Mouse (Mus musculus) mature B cell (primary cell): ENCODE data around the gene Lin7c.

Source experiments
- in situ Hi-C: fragments of 300-500 bp; cut with MboI; formaldehyde crosslinking; loops from 2 replicates; pipeline ENCODE4 v1.14.3; 2019

The Lin7c gene

GRCm38 (mm10) chr2:109916782-109917495 lies 26.3 kb downstream of the Lin7c start:
- in situ Hi-C loops, result loop anchor here (25.0 kb wide), 1 partner anchor 295 kb away; no protein-coding TSS in a partner anchor

GRCm38 (mm10) chr2:109917496-109918413 lies 27.1 kb downstream of the Lin7c start, which contains the start of gene Lgr4:
Lgr4 (plus strand) TSS chr2:109917647.
- in situ Hi-C loops, result loop anchor here (25.0 kb wide), 1 partner anchor 295 kb away; no protein-coding TSS in a partner anchor

DNA sequence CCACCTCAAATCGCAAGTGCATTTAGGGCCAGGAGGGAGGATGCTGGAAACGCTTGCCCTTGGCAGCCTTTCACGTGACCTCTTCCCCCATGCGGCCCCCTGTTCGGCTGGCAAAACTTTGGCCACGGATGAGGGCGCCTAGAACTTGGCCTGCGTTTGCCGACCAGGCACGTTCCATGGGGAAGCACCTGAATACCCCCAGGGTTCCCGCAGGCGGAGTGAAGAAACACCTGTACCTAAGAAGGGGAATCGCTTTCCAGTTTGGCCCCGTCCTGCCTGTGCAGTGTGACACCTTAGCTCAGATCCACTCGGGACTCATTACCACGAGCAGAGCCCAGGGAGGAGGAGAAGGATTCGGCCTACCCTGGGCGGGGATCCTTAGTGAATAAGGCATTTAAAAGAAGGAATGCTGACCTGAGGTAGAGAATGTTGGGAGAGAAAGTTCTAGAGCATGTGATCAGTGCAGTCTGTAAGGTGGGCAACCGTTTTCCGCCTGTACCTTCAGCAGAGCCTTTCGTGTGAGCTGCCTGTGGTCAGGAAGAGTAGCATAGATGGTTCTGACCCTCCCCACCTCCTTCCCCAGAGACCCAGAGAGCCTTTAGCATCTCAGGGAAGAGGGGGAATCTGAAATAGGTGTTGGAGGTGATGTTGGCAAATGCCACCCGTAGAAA lies 28.1 kb downstream of the Lin7c start:
- in situ Hi-C loops, result loop anchor here (25.0 kb wide), 1 partner anchor 294 kb away; no protein-coding TSS in a partner anchor

DNA sequence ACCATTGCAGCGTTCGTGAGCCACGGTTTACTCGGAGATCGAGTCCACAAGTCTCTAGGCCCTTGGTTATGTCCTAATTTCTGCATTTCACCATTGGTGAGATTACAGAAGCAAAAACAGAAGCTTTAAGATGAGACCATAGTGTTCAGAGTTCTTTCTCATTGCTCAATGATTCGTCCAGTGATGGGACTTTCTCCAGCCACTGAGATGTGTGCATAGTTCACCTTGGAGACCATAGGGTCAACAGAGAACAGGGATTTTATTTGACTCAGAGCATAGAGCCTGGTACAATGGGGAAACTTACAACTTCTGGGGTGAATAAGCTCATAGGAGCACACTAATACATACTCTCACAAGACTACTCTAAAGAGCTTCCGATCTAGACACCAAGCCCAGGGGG lies 29.8 kb downstream of the Lin7c start:
- in situ Hi-C loops, result loop anchor here (25.0 kb wide), 1 partner anchor 292 kb away; no protein-coding TSS in a partner anchor

GRCm38 (mm10) chr2:109921298-109922035 lies 30.8 kb downstream of the Lin7c start:
- in situ Hi-C loops, result loop anchor here (25.0 kb wide), 1 partner anchor 291 kb away; no protein-coding TSS in a partner anchor

DNA sequence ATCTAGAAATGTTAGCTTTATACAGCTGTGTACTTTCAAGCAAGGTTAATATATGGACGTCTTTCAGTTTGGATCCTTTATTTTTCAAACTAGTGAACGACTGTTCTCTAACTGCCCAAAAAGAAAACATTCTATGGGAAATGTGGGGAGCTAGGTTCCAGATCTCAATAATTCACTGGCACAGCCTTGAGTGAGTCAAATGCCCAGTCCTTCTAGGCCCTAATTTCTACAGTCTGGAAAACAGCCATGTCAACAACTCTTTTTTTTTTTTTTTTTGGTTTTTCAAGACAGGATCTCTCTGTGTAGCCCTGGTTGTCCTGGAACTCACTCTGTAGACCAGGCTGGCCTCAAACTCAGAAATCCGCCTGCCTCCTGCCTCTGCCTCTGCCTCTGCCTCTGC lies 31.7 kb downstream of the Lin7c start:
- in situ Hi-C loops, result loop anchor here (25.0 kb wide), 1 partner anchor 290 kb away; no protein-coding TSS in a partner anchor

GRCm38 (mm10) chr2:109923031-109923430 lies 32.4 kb downstream of the Lin7c start:
- in situ Hi-C loops, result loop anchor here (25.0 kb wide), 1 partner anchor 289 kb away; no protein-coding TSS in a partner anchor

GRCm38 (mm10) chr2:109923945-109924344 lies 33.3 kb downstream of the Lin7c start:
- in situ Hi-C loops, result loop anchor here (25.0 kb wide), 1 partner anchor 288 kb away; no protein-coding TSS in a partner anchor

GRCm38 (mm10) chr2:109926984-109927383 lies 36.3 kb downstream of the Lin7c start:
- in situ Hi-C loops, result no loop called here

- in situ Hi-C loops, result no loop called here
Observed at GRCm38 (mm10) chr2:109927446-109927845, 36.8 kb downstream of the Lin7c start.

- in situ Hi-C loops, result no loop called here
Observed at GRCm38 (mm10) chr2:109927876-109928275, 37.2 kb downstream of the Lin7c start.

- in situ Hi-C loops, result no loop called here
Observed at GRCm38 (mm10) chr2:109928791-109929190, 38.1 kb downstream of the Lin7c start.

DNA sequence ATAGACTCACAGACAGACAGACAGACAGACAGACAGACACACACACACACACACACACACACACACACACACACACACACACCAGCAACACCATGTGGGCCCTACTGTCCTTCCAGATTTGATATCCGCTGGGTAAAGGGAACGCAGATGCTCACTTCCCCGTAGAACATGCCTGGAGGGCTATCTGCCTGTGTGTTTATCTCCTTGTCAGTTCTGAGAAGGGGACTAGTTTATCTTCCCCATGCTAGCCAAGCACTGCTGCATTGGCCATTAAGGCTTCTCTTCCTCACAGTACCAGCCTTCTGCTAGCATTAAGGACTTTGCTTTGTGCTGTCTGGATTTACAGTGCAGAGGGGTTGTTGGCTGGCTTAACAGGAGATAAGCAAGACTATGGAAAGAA lies 38.6 kb downstream of the Lin7c start:
- in situ Hi-C loops, result no loop called here

GRCm38 (mm10) chr2:109930366-109930765 lies 39.7 kb downstream of the Lin7c start:
- in situ Hi-C loops, result no loop called here

GRCm38 (mm10) chr2:109930771-109931170 lies 40.1 kb downstream of the Lin7c start:
- in situ Hi-C loops, result no loop called here

DNA sequence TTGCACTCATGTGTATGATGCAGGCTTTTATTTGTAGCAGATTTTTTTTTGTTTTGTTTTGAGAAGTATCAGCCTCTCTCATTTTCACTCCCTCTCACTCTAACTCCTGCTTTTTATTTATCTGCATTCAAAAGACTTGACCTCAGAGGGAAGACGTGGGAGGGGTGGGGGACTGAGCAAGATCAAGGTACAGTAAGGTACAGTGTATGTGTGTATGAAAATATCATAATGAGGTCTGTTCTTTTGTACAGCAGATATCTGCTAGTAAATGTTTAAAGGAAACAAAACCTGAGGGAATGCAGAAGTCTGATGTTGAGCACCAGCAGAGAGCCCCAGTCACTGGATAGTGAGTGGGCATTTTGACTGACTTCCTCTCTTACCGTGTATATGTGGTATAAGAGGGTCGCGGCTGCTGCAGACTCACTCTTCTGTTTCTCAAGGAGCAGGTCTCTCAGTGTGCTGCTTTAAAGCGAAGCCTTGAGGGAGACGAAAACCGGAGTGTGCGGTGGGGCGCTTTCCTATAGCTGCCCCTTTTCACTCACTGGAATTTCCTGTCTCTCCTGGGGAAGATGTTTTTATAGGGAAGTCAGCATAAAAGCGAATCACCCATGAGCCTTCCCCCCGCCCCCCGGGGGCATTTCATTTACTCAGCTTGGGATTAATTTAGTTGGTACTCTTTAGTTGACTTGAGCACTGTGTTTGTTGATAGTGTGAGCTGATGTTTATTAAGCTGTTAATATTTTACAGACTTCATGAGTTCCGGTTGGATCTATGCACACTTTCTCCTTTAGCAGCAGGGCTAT lies 41.5 kb downstream of the Lin7c start:
- in situ Hi-C loops, result no loop called here

- in situ Hi-C loops, result no loop called here
Observed at GRCm38 (mm10) chr2:109933151-109933550, 42.5 kb downstream of the Lin7c start.

DNA sequence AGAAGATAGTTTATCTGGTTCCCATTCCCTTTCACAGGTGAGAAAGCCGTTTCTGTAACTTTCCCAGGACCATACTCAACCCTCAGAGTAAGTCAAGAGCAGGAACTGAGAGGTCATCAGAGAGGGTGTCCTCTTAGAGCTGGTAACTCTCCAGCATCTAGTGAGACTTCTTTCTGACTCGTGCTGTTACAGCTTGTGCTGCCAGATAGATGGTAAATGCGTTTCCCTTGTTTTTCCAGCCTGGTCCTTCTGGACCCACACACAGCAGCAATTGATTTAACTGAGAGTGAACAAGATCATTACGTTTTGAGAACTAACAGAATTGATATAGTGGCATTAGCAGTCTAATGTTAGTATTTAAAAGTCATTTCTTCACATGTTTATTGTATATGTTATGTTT lies 43.4 kb downstream of the Lin7c start:
- in situ Hi-C loops, result no loop called here

- in situ Hi-C loops, result no loop called here
Observed at GRCm38 (mm10) chr2:109935194-109935593, 44.5 kb downstream of the Lin7c start.

- in situ Hi-C loops, result no loop called here
Observed at GRCm38 (mm10) chr2:109935754-109936409, 45.2 kb downstream of the Lin7c start.
